Mouse (Mus musculus) spleen, adult 2 months (tissue): Measurements from ENCODE around the gene Cr2.

Experiments used
- CTCF ChIP-seq: fragments of 200-500 bp; IDR thresholded peaks from 2 replicates; pipeline ENCODE4 v1.5.1; 2011; ENCODE audit warnings: mild to moderate bottlenecking, inconsistent platforms; ENCODE audit not compliant: insufficient read depth, insufficient read length, insufficient replicate concordance; ENCODE audit errors: extremely low read depth
- POLR2A ChIP-seq: fragments of 200-500 bp; IDR thresholded peaks from 2 replicates; pipeline ENCODE4 v1.6.1; 2011; ENCODE audit warnings: low read depth, low read length, inconsistent platforms

DNA sequence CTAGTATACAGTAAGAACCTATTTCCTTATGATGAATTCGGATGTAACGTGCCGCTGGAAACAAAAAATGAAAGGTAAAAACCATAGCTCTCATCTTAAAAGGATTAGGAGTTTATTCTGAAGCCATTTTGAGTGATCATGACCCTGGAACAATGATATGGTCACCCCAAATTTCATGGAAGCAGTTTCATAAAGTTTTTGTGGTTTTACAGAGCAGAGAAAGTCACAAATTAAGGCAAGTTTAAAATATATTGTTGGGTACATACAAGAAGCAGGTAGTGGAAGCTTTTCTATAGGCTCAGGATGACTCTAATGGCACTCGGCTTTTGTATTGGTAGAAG is 44.9 kb downstream of the Cr2 start:
- TF ChIP-seq CTCF: no peak
- no peak for TF ChIP-seq POLR2A
